Mouse (Mus musculus) left cerebral cortex, postnatal 10 days (tissue): ENCODE results near the gene Trim3. TPM values are rescaled to one million over a fixed set of nuclear protein-coding genes. Genes with fewer than 3 reads are reported as not detected.

Experiments used
- DNase-seq, 2 experiments: peaks; one replicate each; pipeline ENCODE4 v3.0.0; 2021 to 2022; ENCODE audit warnings: low spot score in 2 of 2, mixed read lengths in 1 of 2; ENCODE audit errors: extremely low spot score in 1 of 2
- intact Hi-C: fragments of 180-260 bp; cut with DNase I; formaldehyde crosslinking; loops from one replicate; pipeline ENCODE4 v1.15.1; 2025
- total RNA-seq, 2 experiments: library from RNA; stranded (reverse); gene quantifications; 2 replicates each; pipeline ENCODE4 v1.2.3; 2021

Trim3 gene
- total RNA-seq, 2 experiments from 2014 or later, result 144 to 151 TPM

DNA sequence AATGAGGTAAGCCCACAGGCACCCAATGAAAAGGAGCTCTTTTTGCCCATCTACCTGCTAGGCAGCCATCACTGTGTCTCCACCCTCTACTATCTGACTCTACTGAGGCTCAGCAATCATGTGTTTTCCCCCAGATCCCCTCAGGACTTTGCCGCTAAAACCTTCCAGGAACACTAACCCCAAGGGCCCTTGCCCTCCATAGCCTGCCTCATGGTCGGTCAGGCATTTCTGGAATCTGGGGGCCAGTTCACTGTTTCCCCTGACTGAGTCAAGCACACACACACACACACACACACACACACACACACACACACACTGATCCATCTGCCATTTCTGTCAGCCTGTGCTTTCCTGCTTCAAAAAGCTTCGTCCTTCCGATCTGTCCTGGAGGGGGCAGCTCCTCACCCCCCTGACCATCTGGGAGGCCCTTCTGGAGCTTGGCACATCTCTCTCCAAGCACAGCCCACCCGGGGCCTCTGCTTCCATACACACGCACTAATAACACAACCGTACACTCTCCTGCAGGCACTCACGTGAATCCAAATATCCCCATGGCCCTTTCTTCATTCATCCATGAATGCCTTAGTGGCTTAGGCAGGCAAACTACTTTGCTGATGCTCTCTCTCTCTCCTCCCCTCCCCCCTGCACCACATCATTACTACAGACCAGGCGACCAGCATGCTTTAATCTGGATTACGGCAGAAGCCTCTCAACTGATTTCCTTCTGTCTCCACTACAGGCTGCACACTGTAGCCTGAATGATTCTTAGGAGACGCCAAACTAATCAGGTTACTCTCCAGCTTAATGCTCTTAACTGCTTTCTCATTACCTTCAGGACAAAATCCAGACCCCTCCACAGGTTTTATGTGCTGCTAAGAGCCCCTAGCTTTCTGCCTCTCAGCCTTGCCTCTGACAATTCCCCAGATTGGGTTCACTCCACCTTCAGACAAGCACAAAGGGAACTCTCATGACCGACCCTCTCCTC is 63.6 kb downstream of the Trim3 start:
- DNase-seq, result peak in 1 of 2 experiments; percentile 55
- intact Hi-C loops, result no loop called here

DNA sequence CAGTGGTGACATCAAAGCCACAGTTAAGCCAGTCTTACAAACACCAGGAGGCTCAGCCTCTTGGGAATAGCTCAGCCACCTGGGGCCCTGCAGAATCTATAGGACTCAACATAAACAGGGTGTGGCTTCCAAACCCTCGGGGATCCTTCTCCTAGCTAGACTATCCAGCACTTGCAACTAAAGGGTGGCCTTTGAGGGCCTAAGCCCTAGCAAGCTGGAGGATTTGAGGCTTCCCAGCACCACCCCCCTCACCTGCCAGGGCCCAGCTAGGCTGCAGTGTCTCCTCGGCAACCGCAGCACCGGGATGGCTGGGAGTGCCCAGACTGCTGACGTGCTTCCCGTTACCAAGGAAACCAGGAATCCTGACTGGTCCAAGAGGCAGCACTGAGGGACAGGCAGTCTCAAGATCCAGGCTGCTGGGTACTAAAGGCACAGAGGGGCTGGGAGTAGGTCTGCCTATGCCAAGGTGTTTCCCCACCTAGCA is 64.3 kb downstream of the Trim3 start:
- intact Hi-C loops, result no loop called here
- DNase-seq, result peak; percentile 79 to 86

DNA sequence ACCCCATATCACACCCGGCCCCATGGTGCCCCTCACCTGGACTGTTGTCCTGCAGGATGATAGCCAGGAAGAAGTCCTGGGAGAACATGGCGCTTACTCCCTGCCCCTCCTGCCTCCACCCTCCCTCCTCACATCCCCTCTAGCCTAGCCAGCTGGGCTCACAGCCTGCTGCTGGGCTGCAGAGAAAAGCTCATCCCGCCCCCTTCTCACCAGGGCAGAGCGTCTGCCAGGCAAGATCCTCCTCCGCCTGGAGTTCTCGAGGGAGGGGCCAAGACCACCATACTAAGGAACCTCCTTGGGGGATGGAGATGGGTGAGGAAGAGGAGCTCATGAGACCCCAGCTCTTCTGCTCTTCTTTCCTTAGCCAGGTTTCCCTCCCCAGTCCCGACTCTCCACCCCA is 64.8 kb downstream of the Trim3 start:
- DNase-seq, result peak in 1 of 2 experiments; percentile 85
- intact Hi-C loops, result no loop called here

GRCm38 (mm10) chr7:105565071-105565836 is 68.1 kb downstream of the Trim3 start:
- no peak for DNase-seq
- intact Hi-C loops, result no loop called here

DNA sequence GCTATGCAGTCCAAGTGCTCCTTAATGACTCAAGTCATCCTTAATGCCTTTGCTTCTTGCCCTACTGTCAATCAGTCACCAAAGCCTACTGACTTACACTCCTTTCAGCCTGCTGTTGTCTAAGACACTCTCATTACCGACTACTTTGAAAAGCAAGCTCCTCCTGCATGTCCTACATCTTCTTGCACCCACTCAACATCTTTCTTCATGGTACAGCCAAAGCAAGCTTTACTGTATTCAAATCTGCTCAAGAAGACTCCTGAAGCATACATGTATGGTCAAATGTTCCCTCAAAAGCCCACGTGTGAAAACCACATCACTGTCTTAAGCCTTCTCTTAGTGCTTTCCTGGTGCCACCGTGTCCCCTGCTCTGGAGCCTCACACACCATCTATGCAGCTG is 70.0 kb downstream of the Trim3 start:
- intact Hi-C loops, result no loop called here
- no peak for DNase-seq

DNA sequence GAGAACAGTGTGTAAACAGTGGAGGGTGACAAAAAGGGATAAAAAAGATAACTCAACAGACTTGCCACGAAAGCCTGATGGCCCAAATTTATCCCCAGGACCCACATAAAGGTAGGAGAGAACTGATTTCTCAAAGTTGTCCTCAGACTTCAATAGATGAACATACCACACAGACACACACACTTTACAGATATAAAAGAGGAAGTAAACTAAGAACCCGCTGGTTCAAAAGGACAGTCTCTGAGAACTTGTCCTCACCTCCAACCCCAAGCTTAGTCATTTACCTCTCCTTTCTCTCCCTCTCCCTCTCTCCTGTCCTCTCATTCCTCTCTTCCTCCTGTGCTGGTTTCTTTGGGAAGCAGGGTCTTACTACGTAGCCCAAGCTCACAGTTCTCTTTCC is 71.1 kb downstream of the Trim3 start:
- DNase-seq, result no peak
- intact Hi-C loops, result no loop called here

DNA sequence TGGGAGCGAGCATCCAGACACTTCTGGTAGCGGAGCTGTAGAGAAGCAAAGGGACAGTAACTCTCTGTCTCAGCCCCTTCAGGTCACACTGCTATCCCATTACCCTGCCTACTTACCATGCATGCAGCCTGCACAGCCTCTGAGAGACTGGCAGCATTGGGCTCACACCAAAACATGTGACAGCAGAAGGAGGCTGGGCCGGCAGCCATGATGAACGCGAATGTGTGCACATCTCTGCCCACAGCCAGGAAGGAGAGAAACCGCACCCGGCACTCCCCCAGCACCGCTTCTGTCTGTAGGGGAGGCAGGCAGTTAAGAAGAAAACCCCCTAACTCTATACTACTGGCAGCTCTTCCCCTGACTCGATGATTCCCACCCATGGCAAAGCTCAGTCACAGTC is 74.4 kb downstream of the Trim3 start:
- intact Hi-C loops, result loop anchor here (5.0 to 10.0 kb wide), 2 partner anchors 186 to 248 kb away; partner anchors contain the start of gene Taf10
- DNase-seq, result no peak

DNA sequence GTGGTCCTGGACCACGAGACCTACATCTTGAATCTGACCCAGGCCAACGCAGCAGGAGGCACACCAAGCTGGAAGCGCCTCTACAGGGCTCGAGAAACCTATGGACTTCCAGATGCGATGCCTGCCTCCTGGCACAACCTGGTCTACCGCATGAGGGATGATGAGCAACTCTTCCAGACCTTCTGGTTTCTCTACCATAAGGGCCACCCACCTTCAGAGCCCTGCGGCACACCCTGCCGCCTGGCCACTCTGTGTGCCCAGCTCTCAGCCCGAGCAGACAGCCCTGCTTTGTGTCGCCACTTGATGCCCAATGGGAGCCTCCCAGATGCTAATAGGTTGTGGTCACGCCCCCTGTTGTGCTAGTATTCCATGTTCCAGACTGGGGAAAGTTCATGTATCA is 75.7 kb downstream of the Trim3 start:
- intact Hi-C loops, result loop anchor here (5.0 to 10.0 kb wide), 2 partner anchors 187 to 250 kb away; partner anchors contain the start of gene Taf10
- DNase-seq, result no peak

DNA sequence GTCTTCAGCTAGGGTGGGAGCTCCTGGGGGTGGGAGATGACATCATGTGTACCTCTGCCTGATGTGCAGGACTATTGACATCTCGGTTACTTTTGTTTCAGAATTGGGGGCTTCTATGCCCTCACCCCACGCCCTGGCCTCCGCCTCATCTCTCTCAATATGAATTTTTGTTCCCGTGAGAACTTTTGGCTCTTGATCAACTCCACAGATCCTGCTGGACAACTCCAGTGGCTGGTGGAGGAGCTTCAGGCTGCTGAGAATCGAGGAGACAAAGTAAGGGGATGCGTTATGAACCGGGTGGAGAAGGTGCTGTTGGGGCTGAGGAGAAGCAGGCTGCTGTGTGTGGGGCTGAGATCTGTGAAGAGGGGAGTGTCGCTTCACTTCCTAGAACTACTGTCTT is 77.0 kb downstream of the Trim3 start:
- intact Hi-C loops, result loop anchor here (5.0 to 10.0 kb wide), 2 partner anchors 188 to 251 kb away; partner anchors contain the start of gene Taf10
- no peak for DNase-seq

- intact Hi-C loops, result loop anchor here (5.0 to 10.0 kb wide), 2 partner anchors 189 to 252 kb away; partner anchors contain the start of gene Taf10
- no peak for DNase-seq
These were observed 77.8 kb downstream of the Trim3 start for GRCm38 (mm10) chr7:105555571-105555970.

Other genes with a start within 250 kb of the Trim3 start
- 10 to 100 TPM; 67.7 to 71.4 TPM for gene Fam160a2, start 233.5 kb downstream of the Trim3 start, total RNA-seq
- gene Cnga4, start 229.0 kb downstream of the Trim3 start, total RNA-seq, result under 1 TPM; 0.36 to 0.43 TPM
- gene Cckbr, start 207.8 kb downstream of the Trim3 start, total RNA-seq, result 10 to 100 TPM; 28.8 to 35.4 TPM
- 10 to 100 TPM; 11.1 to 13.4 TPM for gene Cavin3, start 151.3 kb downstream of the Trim3 start, total RNA-seq
- gene Smpd1, start 79.2 kb downstream of the Trim3 start, total RNA-seq, result 100 to 1,000 TPM in 1 of 2 experiments, 10 to 100 TPM in 1; 99.5 to 101 TPM
- gene Apbb1, start 51.9 kb downstream of the Trim3 start, total RNA-seq, result 100 to 1,000 TPM; 422 to 438 TPM
- gene Hpx, start 33.4 kb downstream of the Trim3 start, total RNA-seq, result not detected
- 10 to 100 TPM; 76.9 to 82.2 TPM for gene Timm10b, start 6.5 kb upstream of the Trim3 start, total RNA-seq
- 10 to 100 TPM; 88.1 to 97.9 TPM for gene Arfip2, start 6.8 kb upstream of the Trim3 start, total RNA-seq
- 10 to 100 TPM; 10.8 to 11.6 TPM for gene Gm45799, start 7.0 kb upstream of the Trim3 start, total RNA-seq
- gene Dnhd1, start 17.3 kb upstream of the Trim3 start, total RNA-seq, result 1 to 10 TPM; 4.9 to 6.1 TPM
- 100 to 1,000 TPM in 1 of 2 experiments, 10 to 100 TPM in 1; 97.7 to 117 TPM for gene Ilk, start 103.0 kb upstream of the Trim3 start, total RNA-seq
- 10 to 100 TPM in 1 of 2 experiments, 1 to 10 TPM in 1; 9.9 to 16.0 TPM for gene Rrp8, start 103.8 kb upstream of the Trim3 start, total RNA-seq
- 100 to 1,000 TPM; 144 to 152 TPM for gene Taf10, start 110.8 kb upstream of the Trim3 start, total RNA-seq
- 10 to 100 TPM; 32.6 to 40.0 TPM for gene Tpp1, start 118.7 kb upstream of the Trim3 start, total RNA-seq
- gene Dchs1, start 154.1 kb upstream of the Trim3 start, total RNA-seq, result 10 to 100 TPM; 31.1 to 34.7 TPM
- 100 to 1,000 TPM; 109 to 110 TPM for gene Mrpl17, start 177.5 kb upstream of the Trim3 start, total RNA-seq